Mouse (Mus musculus) CH12.LX (cell line): Measurements from ENCODE around the gene Fam71e1.

ENCODE experiments used
- BHLHE40 ChIP-seq: IDR thresholded peaks from 2 replicates; pipeline ENCODE4 v1.6.1; 2011; ENCODE audit warnings: mild to moderate bottlenecking, low read depth, low read length, improper control_type of control experiment
- CTCF ChIP-seq, 2 experiments: IDR thresholded peaks in 1 of 2; conservative IDR thresholded peaks in 1 of 2; 2 replicates each; pipeline ENCODE4 v1.5.1; 2011 to 2012; ENCODE audit warnings: low read depth in 2 of 2, low read length in 2 of 2, improper control_type of control experiment in 1 of 2, inconsistent platforms in 1 of 2, mild to moderate bottlenecking in 1 of 2, moderate library complexity in 1 of 2
- EP300 ChIP-seq: IDR thresholded peaks from 2 replicates; pipeline ENCODE4 v1.6.1; 2011; ENCODE audit warnings: low read length, improper control_type of control experiment
- ETS1 ChIP-seq: conservative IDR thresholded peaks from 2 replicates; pipeline ENCODE4 v1.6.1; 2012; ENCODE audit warnings: low read depth, mild to moderate bottlenecking, inconsistent platforms, low read length, improper control_type of control experiment, moderate library complexity
- HCFC1 ChIP-seq: IDR thresholded peaks from 2 replicates; pipeline ENCODE4 v1.6.1; 2012; ENCODE audit warnings: low read depth, mild to moderate bottlenecking, inconsistent platforms, low read length, improper control_type of control experiment
- JUN ChIP-seq: IDR thresholded peaks from 2 replicates; pipeline ENCODE4 v1.6.1; 2011; ENCODE audit warnings: low read depth, mild to moderate bottlenecking, low read length, improper control_type of control experiment, moderate library complexity; ENCODE audit not compliant: insufficient read depth
- MAX ChIP-seq: IDR thresholded peaks from 2 replicates; pipeline ENCODE4 v1.6.1; 2011; ENCODE audit warnings: low read length, improper control_type of control experiment
- MXI1 ChIP-seq: IDR thresholded peaks from 2 replicates; pipeline ENCODE4 v1.6.1; 2011; ENCODE audit warnings: mild to moderate bottlenecking, low read depth, low read length, improper control_type of control experiment
- MYC ChIP-seq: IDR thresholded peaks from 2 replicates; pipeline ENCODE4 v1.6.1; 2011; ENCODE audit warnings: low read depth, mild to moderate bottlenecking, improper control_type of control experiment, low read length
- POLR2A ChIP-seq: IDR thresholded peaks from 2 replicates; pipeline ENCODE4 v1.6.1; 2011; ENCODE audit warnings: low read depth, mild to moderate bottlenecking, improper control_type of control experiment, low read length
- SMC3 ChIP-seq: IDR thresholded peaks from 2 replicates; pipeline ENCODE4 v1.6.1; 2011; ENCODE audit warnings: low read depth, low read length, improper control_type of control experiment
- UBTF ChIP-seq: IDR thresholded peaks from 2 replicates; pipeline ENCODE4 v1.6.1; 2012; ENCODE audit warnings: low read depth, mild to moderate bottlenecking, inconsistent platforms, low read length, improper control_type of control experiment, moderate library complexity
- USF1 ChIP-seq: IDR thresholded peaks from 2 replicates; pipeline ENCODE4 v1.6.1; 2014; ENCODE audit warnings: low read depth, mild to moderate bottlenecking, inconsistent platforms, low read length, improper control_type of control experiment
- ZC3H11A ChIP-seq: IDR thresholded peaks from 2 replicates; pipeline ENCODE4 v1.6.1; 2012; ENCODE audit warnings: low read depth, mild to moderate bottlenecking, inconsistent platforms, low read length, improper control_type of control experiment

- TF ChIP-seq CTCF (conservative IDR thresholded peaks at IDR 0.05 in 1 of 2, IDR thresholded peaks at IDR 0.05 in 1 of 2; ENCODE audit: low read depth in 2 of 2, low read length in 2 of 2) (no peak), USF1 (no peak), MAX (no peak), ETS1 (no peak), ZC3H11A (no peak), HCFC1 (no peak), JUN (no peak), POLR2A (no peak), MXI1 (no peak), EP300 (no peak), MYC (no peak), SMC3 (no peak), UBTF (no peak), BHLHE40 (no peak)
These were observed 23.9 kb upstream of the Fam71e1 start for GRCm38 (mm10) chr7:44472558-44472885.
